Mouse (Mus musculus): ENCODE results near the gene Ptges3.

Gene Ptges3

DNA sequence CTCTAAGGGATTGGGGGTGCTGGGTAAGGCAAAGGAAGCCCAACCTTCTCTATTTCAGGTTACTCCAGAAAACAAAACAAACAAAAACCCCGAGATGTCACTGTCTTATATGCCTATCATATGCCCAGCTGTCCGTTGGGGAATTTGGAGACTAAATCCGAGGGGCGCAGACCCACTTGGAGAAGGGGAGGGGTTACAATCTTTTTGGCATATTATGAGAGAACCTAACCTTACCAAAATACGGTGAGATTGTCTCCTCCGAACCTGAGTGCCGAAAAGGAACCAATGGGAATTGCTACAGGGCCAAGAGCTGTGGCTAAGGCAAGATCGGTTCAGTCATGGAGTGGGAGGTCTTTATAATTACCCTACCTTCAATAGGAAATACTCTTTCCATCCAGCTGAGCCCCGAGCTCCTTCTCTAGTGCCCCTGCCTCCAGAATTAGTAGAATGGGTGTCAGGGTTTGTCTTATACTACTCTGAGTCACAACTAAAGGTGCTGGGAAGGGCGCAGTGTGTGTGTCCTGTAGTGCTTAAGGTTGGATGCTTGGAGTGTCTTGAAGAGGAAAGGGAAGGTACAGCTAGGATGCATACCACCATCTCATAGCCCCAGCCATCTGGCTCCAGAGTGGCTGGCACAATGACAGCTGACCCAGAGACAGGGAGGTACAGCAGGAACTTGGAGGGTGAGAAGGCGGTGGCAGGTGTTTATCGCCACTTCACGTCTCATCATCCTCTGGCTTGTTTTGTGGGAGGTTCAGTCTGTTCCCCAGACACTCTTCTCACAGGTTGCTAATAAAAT, 34.9 kb downstream of the Ptges3 start:
- DNase-seq = peak; percentile 52

DNA sequence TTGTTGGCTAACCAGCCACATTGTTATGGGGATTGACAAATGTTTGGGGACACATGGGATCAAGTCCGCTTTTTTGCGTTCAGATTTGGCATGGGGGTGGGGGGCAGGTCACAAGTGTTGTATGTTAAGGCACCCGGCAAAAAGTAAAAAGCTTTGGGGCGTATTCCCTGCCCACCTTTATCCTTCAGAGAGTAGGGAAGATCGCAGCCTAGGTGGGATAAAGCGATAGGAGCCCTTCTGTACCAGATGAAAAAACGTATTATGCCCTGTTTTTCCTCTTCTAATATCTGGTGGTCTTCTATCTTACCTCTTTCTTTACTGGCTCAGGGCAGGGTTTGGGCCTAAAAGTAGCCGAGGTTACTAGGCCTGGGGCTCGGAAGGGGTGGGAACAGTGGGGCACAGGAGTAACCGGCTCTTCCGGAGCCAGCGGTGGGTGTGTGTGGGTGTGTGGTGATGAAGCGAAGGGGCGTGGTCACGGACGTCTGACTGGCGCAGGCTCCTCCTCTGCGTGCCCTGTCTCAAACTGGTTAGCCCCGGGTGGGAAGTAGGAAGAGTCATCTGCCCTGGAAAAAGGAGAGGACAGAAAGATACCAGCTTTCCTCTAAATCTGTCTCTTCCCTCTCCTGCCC, 35.7 kb downstream of the Ptges3 start:
- peak; percentile 69 for DNase-seq

DNA sequence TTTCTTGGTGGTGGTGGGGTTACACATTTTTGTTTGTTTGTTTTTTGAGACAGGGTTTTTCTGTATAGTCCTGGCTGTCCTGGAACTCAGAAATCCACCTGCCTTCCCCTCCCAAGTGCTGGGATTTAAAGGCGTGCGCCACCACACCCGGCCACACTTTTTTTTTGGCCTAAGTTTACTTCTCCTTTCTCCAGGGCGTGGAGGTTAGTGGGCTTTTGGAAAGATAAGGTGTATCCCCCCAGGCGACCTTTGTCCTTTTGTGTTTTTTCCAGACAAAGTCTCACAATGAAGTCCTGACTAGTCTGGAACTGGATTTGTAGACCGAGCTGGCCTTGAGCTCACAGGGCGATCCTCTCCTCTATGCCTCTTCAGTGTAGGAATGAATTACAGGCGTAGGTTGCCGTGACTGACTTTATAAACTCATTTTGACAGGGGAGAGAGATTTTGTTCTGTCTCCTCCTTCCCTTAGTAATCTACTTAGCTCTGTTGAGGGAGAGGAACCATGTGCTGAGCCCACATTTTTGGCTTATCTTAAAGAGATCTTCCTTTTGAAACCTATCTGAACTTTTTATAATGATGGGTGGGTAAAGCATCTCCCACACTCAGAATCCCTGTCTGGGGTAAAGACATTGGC, 36.4 kb downstream of the Ptges3 start:
- no peak for DNase-seq

- DNase-seq = no peak
These were observed 37.5 kb downstream of the Ptges3 start for GRCm38 (mm10) chr10:128096313-128096692.

DNA sequence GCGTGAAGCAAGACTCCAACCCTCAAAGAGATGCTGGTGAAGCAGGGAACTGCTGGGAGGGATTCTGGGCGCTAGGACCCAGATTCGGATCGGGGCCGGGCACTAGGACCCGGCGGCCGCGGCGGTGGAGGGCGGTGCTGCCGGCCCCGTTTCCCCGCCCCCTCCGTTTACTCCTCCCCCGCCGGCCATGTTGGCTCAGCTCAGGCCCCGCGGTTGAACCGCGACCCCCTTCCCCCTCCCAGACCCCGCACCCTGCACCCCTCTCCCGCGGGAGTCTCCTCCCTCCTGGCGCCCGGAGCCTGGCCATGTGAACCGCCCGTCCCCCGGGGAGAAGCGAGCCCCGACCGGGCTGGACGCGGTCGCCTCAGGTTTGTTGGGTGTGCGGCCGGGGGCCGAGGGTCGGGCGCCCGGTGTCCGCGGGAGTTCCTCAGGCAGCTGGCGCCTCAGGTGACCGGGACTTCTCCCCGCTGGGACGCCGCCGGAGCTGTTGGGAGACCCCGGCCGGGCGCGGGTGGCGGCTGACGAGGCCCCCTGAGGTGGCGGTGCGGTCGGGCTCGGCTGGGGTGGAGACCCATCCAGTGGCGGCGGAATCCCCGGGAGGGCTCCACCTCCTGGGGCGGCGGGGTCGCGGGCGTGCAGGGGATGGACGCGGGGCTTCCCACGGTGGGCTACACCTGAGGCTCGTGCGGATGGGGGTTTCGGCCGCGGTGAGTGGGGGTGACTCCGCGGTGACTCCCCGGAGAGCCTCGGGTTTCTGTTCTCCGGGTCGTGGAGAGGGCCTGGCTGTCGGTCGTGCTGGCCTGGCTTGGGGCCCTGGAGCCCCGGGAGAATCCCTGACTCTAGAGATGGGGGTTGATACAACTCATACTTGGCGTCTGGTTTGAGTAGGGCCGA, 38.2 kb downstream of the Ptges3 start:
- DNase-seq = peak; percentile 71

GRCm38 (mm10) chr10:128097587-128097971, 38.8 kb downstream of the Ptges3 start:
- peak; percentile 54 for DNase-seq

DNA sequence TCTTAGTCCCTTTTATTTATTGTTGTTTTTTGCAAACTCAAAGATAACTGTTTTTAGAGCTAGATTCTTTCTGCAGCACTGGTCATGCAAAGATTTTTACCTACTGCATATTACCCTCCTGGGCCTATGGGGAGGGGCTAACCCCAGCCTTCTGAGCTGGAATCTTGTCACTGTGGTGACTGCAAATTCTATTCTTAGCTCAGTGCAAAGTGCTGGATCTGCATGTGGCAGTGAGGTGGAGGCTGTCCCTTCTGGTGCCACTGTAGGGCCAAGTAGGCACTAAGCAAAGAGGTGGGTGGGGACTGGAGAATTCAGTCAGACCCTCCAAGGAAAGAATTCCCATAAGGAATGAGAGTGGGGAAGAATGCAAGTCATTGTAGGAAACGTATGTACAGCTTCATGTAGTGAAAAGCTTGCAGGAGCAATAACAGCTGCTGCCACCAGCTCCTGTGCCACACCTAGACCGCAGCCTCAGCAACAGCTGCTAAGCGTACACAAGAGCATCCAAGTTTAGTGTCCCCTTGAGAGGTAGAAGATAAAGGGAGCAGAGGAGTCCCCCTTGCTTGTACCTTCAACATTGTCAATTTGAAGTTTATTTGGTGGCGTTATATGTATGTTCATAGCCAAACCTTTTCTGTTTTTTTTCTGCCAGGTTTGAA, 51.5 kb downstream of the Ptges3 start:
- no peak for DNase-seq

DNA sequence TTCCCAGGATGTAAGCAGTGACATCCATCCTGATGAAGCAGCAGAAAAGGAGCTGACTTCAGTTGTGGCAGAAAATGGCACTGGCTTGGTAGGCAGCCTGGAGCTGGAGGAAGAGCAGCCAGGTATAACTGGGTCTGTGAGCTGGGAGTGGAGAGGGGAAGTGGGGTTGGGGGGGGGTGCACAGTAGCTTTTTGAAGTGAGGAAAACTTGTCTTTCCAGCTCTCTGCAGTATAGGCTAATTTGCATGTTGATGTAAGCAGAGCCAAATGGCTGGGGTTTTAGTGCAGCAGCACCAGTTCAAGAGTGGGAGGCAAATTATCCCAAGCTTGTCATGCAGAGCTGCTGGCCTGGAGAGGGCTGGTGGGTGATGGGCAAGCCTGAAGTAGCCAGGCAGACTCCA, 52.5 kb downstream of the Ptges3 start:
- no peak for DNase-seq

DNA sequence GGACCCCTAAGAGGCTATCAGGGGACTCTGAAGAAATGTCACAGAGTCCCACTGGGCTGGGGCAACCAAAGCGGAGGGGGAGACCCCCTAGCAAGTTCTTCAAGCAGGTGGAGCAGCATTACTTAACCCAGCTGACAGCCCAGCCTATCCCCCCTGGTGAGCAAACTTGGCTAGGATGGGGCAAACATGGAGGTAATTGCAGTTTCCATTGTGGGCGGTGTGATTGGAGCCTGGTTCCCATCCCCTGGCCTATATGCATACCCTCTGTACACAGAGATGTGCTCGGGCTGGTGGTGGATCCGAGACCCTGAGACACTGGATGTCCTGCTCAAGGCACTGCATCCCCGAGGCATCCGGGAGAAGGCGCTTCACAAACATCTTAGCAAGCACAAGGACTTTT, 65.1 kb downstream of the Ptges3 start:
- DNase-seq = no peak

DNA sequence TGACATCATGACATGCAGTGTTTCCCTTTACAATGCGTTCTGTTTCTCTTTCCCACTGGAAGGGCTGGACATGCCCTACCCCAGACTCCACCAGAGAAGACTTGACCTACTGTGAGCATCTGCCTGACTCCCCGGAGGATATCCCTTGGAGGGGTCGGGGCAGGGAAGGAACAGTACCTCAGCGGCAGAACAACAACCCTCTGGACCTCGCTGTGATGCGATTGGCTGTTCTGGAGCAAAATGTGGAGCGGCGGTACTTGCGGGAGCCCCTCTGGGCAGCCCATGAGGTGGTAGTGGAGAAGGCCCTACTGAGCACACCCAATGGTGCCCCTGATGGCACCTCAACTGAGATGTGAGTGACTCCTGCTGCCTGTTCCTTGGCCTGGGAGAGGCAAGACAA, 66.1 kb downstream of the Ptges3 start:
- DNase-seq = no peak

GRCm38 (mm10) chr10:128125951-128126350, 67.2 kb downstream of the Ptges3 start:
- no peak for DNase-seq
